Mouse (Mus musculus): ENCODE data around the gene Vash1. TPM values are rescaled to one million over a fixed set of nuclear protein-coding genes. Genes with fewer than 3 reads are reported as not detected.

Vash1 gene
- polyA plus RNA-seq (2016; fragmentation: Nextera tagmentation; extraction: Ambion mirVana), result 17.5 and 22.3 TPM in 2 replicates

- WGBS, result under 1% methylated on average over 94 of the region's 94 CpGs
- Histone ChIP-seq H3K4me1 (peaks cover 52% of the 10 kb centered on the region), H3K36me3 (peaks cover 16% of the 10 kb centered on the region), H3K4me3 (peak within 1 kb of the TSS; percentile 92), H3K27me3 (ENCODE audit: low read depth, poor library complexity, severe bottlenecking) (peaks cover 16% of the 10 kb centered on the region), H3K27ac (replicated peaks) (peak within 1 kb of the TSS; percentile 97), H3K9me3 (replicated peaks) (no peaks in the 10 kb centered on the region)
- peak; percentile 87 for DNase-seq (ENCODE audit: low spot score)
Measured at GRCm38 (mm10) chr12:86678591-86679545, at the start of gene Vash1. TSS of gene Vash1 (plus strand) at chr12:86678700.

GRCm38 (mm10) chr12:86628783-86629172 is 49.7 kb upstream of the Vash1 start:
- Histone ChIP-seq H3K9me3 (replicated peaks) (no peaks in the 10 kb centered on the region), H3K36me3 (no peaks in the 10 kb centered on the region), H3K4me1 (no peaks in the 10 kb centered on the region), H3K27ac (replicated peaks) (no peak overlapping the region), H3K27me3 (ENCODE audit: low read depth, poor library complexity, severe bottlenecking) (no peaks in the 10 kb centered on the region), H3K4me3 (no peak overlapping the region)
- 83% methylated on average over 6 of the region's 6 CpGs for WGBS
- no peak for DNase-seq (ENCODE audit: low spot score)

- no peak overlapping the region for H3K4me3 ChIP-seq
- H3K27ac ChIP-seq (replicated peaks), result no peak overlapping the region
- H3K27me3 ChIP-seq (ENCODE audit: low read depth, poor library complexity, severe bottlenecking), result peaks cover 6% of the 10 kb centered on the region; the same call in 1 of the 2 replicates
- WGBS, result 39% methylated on average over 8 of the region's 8 CpGs
- H3K36me3 ChIP-seq, result no peaks in the 10 kb centered on the region
- no peak for DNase-seq (ENCODE audit: low spot score)
- peaks cover 26% of the 10 kb centered on the region for H3K4me1 ChIP-seq
- no peaks in the 10 kb centered on the region for H3K9me3 ChIP-seq (replicated peaks)
Measured at GRCm38 (mm10) chr12:86641763-86642162, 36.7 kb upstream of the Vash1 start.

GRCm38 (mm10) chr12:86644512-86645273 is 33.8 kb upstream of the Vash1 start:
- H3K27ac ChIP-seq (replicated peaks), result peak overlapping the region; percentile 19
- no peaks in the 10 kb centered on the region for H3K9me3 ChIP-seq (replicated peaks)
- no peak overlapping the region for H3K4me3 ChIP-seq
- peaks cover 6% of the 10 kb centered on the region; the same call in 1 of the 2 replicates for H3K27me3 ChIP-seq (ENCODE audit: low read depth, poor library complexity, severe bottlenecking)
- WGBS, result 72% methylated on average over 17 of the region's 17 CpGs
- DNase-seq (ENCODE audit: low spot score), result no peak
- H3K4me1 ChIP-seq, result peaks cover 38% of the 10 kb centered on the region
- H3K36me3 ChIP-seq, result no peaks in the 10 kb centered on the region

GRCm38 (mm10) chr12:86645494-86645893 is 33.0 kb upstream of the Vash1 start:
- Histone ChIP-seq H3K27ac (replicated peaks) (peak overlapping the region; percentile 23; the same call in 1 of the 2 replicates), H3K36me3 (no peaks in the 10 kb centered on the region), H3K4me3 (no peak overlapping the region), H3K9me3 (replicated peaks) (no peaks in the 10 kb centered on the region), H3K4me1 (peaks cover 38% of the 10 kb centered on the region), H3K27me3 (ENCODE audit: low read depth, poor library complexity, severe bottlenecking) (peaks cover 6% of the 10 kb centered on the region; the same call in 1 of the 2 replicates)
- no peak for DNase-seq (ENCODE audit: low spot score)
- 93% methylated on average over 5 of the region's 5 CpGs for WGBS

- no peak overlapping the region for H3K27ac ChIP-seq (replicated peaks)
- peaks cover 6% of the 10 kb centered on the region; the same call in 1 of the 2 replicates for H3K27me3 ChIP-seq (ENCODE audit: low read depth, poor library complexity, severe bottlenecking)
- H3K4me3 ChIP-seq, result no peak overlapping the region
- WGBS, result 72% methylated on average over 9 of the region's 9 CpGs
- H3K36me3 ChIP-seq, result no peaks in the 10 kb centered on the region
- no peak for DNase-seq (ENCODE audit: low spot score)
- H3K9me3 ChIP-seq (replicated peaks), result no peaks in the 10 kb centered on the region
- peaks cover 40% of the 10 kb centered on the region for H3K4me1 ChIP-seq
Measured at GRCm38 (mm10) chr12:86646831-86647230, 31.7 kb upstream of the Vash1 start.

- Histone ChIP-seq H3K9me3 (replicated peaks) (no peaks in the 10 kb centered on the region), H3K4me1 (peaks cover 44% of the 10 kb centered on the region), H3K36me3 (no peaks in the 10 kb centered on the region), H3K27ac (replicated peaks) (no peak overlapping the region), H3K27me3 (ENCODE audit: low read depth, poor library complexity, severe bottlenecking) (peaks cover 6% of the 10 kb centered on the region; the same call in 1 of the 2 replicates), H3K4me3 (no peak overlapping the region)
- no peak for DNase-seq (ENCODE audit: low spot score)
- 62% methylated on average over 9 of the region's 9 CpGs for WGBS
Measured at GRCm38 (mm10) chr12:86647279-86647678, 31.2 kb upstream of the Vash1 start.

- peaks cover 6% of the 10 kb centered on the region; the same call in 1 of the 2 replicates for H3K27me3 ChIP-seq (ENCODE audit: low read depth, poor library complexity, severe bottlenecking)
- no peak for DNase-seq (ENCODE audit: low spot score)
- 80% methylated on average over 5 of the region's 5 CpGs for WGBS
- no peaks in the 10 kb centered on the region for H3K36me3 ChIP-seq
- no peak overlapping the region for H3K4me3 ChIP-seq
- H3K4me1 ChIP-seq, result peaks cover 49% of the 10 kb centered on the region
- no peaks in the 10 kb centered on the region for H3K9me3 ChIP-seq (replicated peaks)
- H3K27ac ChIP-seq (replicated peaks), result 0 out of 2 replicates have a peak overlapping the region, but pooled peaks have one; percentile 49
Measured at GRCm38 (mm10) chr12:86647736-86648135, 30.8 kb upstream of the Vash1 start.

GRCm38 (mm10) chr12:86648489-86648888 is 30.0 kb upstream of the Vash1 start:
- Histone ChIP-seq H3K27ac (replicated peaks) (no peak overlapping the region), H3K27me3 (ENCODE audit: low read depth, poor library complexity, severe bottlenecking) (peaks cover 6% of the 10 kb centered on the region; the same call in 1 of the 2 replicates), H3K9me3 (replicated peaks) (no peaks in the 10 kb centered on the region), H3K36me3 (no peaks in the 10 kb centered on the region), H3K4me3 (no peak overlapping the region), H3K4me1 (peaks cover 50% of the 10 kb centered on the region)
- 75% methylated on average over 3 of the region's 3 CpGs for WGBS
- no peak for DNase-seq (ENCODE audit: low spot score)

GRCm38 (mm10) chr12:86651301-86651860 is 27.1 kb upstream of the Vash1 start:
- Histone ChIP-seq H3K9me3 (replicated peaks) (no peaks in the 10 kb centered on the region), H3K27me3 (ENCODE audit: low read depth, poor library complexity, severe bottlenecking) (peaks cover 4% of the 10 kb centered on the region; the same call in 1 of the 2 replicates), H3K27ac (replicated peaks) (no peak overlapping the region), H3K4me3 (no peak overlapping the region), H3K36me3 (no peaks in the 10 kb centered on the region), H3K4me1 (peaks cover 35% of the 10 kb centered on the region)
- no peak for DNase-seq (ENCODE audit: low spot score)
- 86% methylated on average over 8 of the region's 8 CpGs for WGBS

GRCm38 (mm10) chr12:86652570-86653041 is 25.9 kb upstream of the Vash1 start:
- Histone ChIP-seq H3K27ac (replicated peaks) (0 out of 2 replicates have a peak overlapping the region, but pooled peaks have one; percentile 13), H3K4me3 (no peak overlapping the region), H3K9me3 (replicated peaks) (no peaks in the 10 kb centered on the region), H3K36me3 (no peaks in the 10 kb centered on the region), H3K27me3 (ENCODE audit: low read depth, poor library complexity, severe bottlenecking) (peaks cover 4% of the 10 kb centered on the region; the same call in 1 of the 2 replicates), H3K4me1 (peaks cover 23% of the 10 kb centered on the region)
- DNase-seq (ENCODE audit: low spot score), result no peak
- 81% methylated on average over 4 of the region's 4 CpGs for WGBS

- peak; percentile 31 for DNase-seq (ENCODE audit: low spot score)
- 35% methylated on average over 6 of the region's 6 CpGs for WGBS
- H3K36me3 ChIP-seq, result no peaks in the 10 kb centered on the region
- no peak overlapping the region for H3K4me3 ChIP-seq
- peak overlapping the region; percentile 79 for H3K27ac ChIP-seq (replicated peaks)
- no peaks in the 10 kb centered on the region for H3K9me3 ChIP-seq (replicated peaks)
- H3K27me3 ChIP-seq (ENCODE audit: low read depth, poor library complexity, severe bottlenecking), result peaks cover 3% of the 10 kb centered on the region; the same call in 1 of the 2 replicates
- peaks cover 23% of the 10 kb centered on the region for H3K4me1 ChIP-seq
Measured at GRCm38 (mm10) chr12:86659447-86659968, 19.0 kb upstream of the Vash1 start.

All from midbrain, embryonic 10.5 days (tissue).